Mouse (Mus musculus): ENCODE results near the gene Cnot3. TPM values are rescaled to one million over a fixed set of nuclear protein-coding genes. Genes with fewer than 3 reads are reported as not detected.
"Not testable (repeated sequence)": the region's sequence is repeated elsewhere in the genome, so short reads cannot be mapped to it uniquely, and the experiment has no call there.

The Cnot3 gene
- total RNA-seq, 4 experiments from 2014 or later, result 48.3 to 83.2 (median 60.9) TPM

- DNase-seq, result no peak
These were observed 53.4 kb downstream of the Cnot3 start for GRCm38 (mm10) chr7:3698471-3698870.

DNA sequence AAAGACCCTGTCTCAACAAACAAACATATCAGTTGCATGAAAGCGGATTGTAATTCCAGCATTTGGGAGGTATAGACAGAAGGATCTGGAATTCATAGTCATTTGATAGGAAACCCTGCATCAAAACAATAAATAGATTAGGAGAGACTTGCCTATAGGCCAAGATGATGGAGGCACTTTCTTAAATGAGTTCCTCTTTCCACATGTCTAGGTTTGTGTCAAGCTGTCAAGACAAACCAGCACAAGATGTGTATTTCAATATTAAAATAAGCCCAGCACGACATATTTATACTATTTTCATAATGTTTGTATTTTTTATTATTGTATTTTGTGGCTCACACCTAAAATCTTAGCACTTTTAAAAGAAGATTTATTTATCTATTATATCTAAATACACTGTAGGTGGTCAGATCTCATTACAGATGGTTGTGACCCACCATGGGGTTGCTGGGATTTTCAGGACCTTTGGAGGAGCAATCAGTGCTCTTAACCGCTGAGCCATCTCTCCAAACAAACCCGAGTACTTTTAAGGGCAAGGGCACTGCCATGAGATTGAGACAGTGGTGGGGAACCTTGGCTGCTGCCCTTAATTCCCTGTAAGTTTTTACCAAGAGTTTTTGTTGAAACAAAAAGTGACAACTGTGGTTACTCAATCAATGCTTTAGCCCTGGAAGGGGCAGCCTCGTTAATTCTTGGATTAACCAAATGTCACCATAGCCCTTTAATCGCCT is 58.2 kb downstream of the Cnot3 start:
- DNase-seq, result no peak

DNA sequence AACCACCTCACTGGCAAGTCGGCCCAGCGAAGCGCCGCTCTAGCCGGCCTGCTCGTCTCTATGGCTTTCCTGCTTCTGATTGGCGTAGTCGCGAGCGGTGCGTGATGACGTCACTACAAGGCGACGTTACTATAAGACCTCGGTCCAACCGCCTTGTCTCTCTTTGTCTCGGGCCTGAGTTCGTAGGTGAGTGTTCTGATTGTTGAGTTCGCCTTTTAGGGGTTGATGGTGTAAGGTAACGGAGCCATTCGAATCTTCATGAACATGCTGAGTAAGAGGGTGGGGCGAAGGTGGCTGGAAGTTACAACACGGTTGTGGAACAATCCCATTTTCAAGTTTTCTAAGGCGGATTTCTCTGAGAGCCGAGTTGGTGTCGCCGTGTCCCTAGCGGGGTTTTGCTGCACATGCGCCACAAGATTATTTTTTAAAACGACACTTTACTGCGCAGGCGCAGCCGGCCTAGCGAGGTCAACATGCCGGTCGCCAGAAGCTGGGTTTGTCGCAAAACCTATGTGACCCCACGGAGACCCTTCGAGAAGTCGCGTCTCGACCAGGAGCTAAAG is 58.9 kb downstream of the Cnot3 start, which contains the start of gene Rps9:
Gene Rps9, plus strand, starts transcription at position 115 of the 563 bp plus-strand sequence.
- DNase-seq, result peak; percentile 95

GRCm38 (mm10) chr7:3704475-3704874 is 59.4 kb downstream of the Cnot3 start:
- no peak for DNase-seq

GRCm38 (mm10) chr7:3705461-3705860 is 60.4 kb downstream of the Cnot3 start:
- DNase-seq, result not testable (repeated sequence)

GRCm38 (mm10) chr7:3705911-3706310 is 60.8 kb downstream of the Cnot3 start:
- no peak for DNase-seq

DNA sequence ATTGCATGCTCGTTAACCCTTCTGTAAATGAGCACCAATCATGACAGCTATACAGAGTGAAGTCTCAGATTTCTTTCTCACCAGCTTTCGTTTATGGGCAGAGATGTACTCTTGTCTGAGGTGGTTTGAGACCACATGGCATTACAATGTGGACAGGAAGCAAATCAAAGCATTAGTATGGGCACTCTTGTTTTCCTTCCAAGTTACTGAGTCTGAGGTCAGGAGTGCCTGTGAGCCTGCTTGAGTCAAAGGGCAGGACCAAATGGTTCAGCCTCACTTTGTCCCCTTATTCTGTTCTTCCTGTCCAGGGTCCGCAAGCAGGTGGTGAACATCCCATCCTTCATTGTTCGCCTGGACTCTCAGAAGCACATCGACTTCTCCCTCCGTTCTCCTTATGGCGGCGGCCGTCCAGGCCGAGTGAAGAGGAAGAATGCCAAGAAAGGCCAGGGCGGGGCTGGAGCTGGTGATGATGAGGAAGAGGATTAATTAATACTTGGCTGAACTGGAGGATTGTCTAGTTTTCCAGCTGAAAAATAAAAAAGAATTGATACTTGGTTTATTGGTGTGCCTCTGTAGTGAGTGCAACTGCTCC is 61.4 kb downstream of the Cnot3 start:
- no peak for DNase-seq

GRCm38 (mm10) chr7:3707027-3707426 is 62.0 kb downstream of the Cnot3 start:
- no peak for DNase-seq

- DNase-seq, result no peak
These were observed 62.7 kb downstream of the Cnot3 start for GRCm38 (mm10) chr7:3707568-3708413.

DNA sequence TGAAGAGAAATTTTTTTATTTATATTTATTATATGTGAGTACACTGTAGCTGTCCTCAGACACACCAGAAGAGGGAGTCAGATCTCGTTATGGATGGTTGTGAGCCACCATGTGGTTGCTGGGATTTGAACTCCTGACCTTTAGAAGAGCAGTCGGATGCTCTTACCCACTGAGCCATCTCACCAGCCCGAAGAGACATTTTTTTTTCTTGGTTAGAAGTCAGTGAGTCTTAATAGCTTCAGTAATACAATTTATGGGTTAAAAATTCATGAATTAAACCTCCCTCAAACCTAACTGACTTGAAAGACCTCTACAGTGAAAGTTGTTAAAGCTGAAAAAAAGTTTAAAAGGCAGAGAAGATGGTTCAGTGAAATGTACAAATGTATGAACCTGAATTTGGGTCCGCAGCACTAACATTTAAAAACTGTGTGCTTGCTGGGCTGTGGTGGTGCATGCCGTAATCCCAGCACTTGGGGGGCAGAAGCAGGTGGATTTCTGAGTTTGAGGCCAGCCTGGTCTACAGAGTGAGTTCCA is 63.4 kb downstream of the Cnot3 start:
- not testable (repeated sequence) for DNase-seq

DNA sequence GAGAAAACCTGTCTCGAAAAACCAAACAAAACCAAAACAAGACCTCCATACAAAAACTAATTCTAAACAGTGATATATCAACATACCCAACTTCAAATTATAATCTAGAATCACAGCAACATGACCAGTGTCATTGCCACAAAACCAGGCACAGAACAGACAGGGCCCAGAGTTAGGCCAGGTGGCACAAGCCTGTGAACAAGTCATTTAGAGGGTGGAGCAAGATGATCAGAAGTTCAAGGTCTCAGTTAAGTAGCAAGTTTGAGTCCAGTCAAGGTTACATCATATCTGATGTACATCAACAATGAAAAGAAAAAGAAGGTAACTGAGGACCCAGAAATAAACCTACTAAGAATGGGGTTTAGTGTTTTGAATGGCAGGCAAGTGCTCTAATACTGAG is 63.9 kb downstream of the Cnot3 start:
- DNase-seq, result no peak

Small RNA genes lying within 50 kb of the gene (microRNA-seq; reads per million reads assigned to microRNA genes)
- 1.5 to 3.3 reads per million in 2 experiments for gene Mir3572

Other genes with a start within 250 kb of the Cnot3 start
- under 1 TPM in 2 of 4 experiments, not detected in 2; 0.34 to 0.78 TPM for gene Cacng6, start 221.1 kb upstream of the Cnot3 start, total RNA-seq (2022)
- under 1 TPM in 3 of 4 experiments, not detected in 1; 0.24 to 0.90 (median 0.66) TPM for gene Tarm1, start 142.6 kb upstream of the Cnot3 start, total RNA-seq (2022)
- gene Oscar, start 29.1 kb upstream of the Cnot3 start, total RNA-seq (2022), result under 1 TPM in 2 of 4 experiments, not detected in 2; 0.17 to 0.21 TPM
- 100 to 1,000 TPM; 561 to 701 (median 624) TPM for gene Ndufa3, start 27.9 kb upstream of the Cnot3 start, total RNA-seq (2022)
- 10 to 100 TPM; 23.1 to 31.3 (median 24.9) TPM for gene Tfpt, start 15.3 kb upstream of the Cnot3 start, total RNA-seq (2022)
- gene Prpf31, start 15.3 kb upstream of the Cnot3 start, total RNA-seq (2022), result 10 to 100 TPM; 38.9 to 57.0 (median 49.1) TPM
- gene Leng1, start 20.6 kb downstream of the Cnot3 start, total RNA-seq (2022), result 10 to 100 TPM in 3 of 4 experiments, 1 to 10 TPM in 1; 9.6 to 14.1 (median 11.2) TPM
- gene Tmc4, start 32.3 kb downstream of the Cnot3 start, total RNA-seq (2022), result 10 to 100 TPM in 3 of 4 experiments, 1 to 10 TPM in 1; 7.8 to 17.7 (median 15.2) TPM
- 100 to 1,000 TPM; 114 to 130 (median 122) TPM for gene Tsen34, start 47.6 kb downstream of the Cnot3 start, total RNA-seq (2022)
- gene Mboat7, start 48.3 kb downstream of the Cnot3 start, total RNA-seq (2022), result 10 to 100 TPM; 64.4 to 81.8 (median 71.1) TPM
- 100 to 1,000 TPM; 852 to 952 (median 882) TPM for gene Rps9, start 58.7 kb downstream of the Cnot3 start, total RNA-seq (2022)
- 1 to 10 TPM; 2.9 to 6.3 (median 5.0) TPM for gene Pirb, start 75.1 kb downstream of the Cnot3 start, total RNA-seq (2022)
- gene Gm15448, start 180.4 kb downstream of the Cnot3 start, total RNA-seq (2022), result 1 to 10 TPM in 1 of 4 experiments, under 1 TPM in 3; 0.49 to 1.5 (median 0.60) TPM
- under 1 TPM; 0.41 to 0.94 (median 0.54) TPM for gene Pira2, start 199.8 kb downstream of the Cnot3 start, total RNA-seq (2022)